Mouse (Mus musculus): ENCODE measurements around the gene Gys1. TPM values are rescaled to one million over a fixed set of nuclear protein-coding genes. Genes with fewer than 3 reads are reported as not detected.

Gene Gys1
- polyA plus RNA-seq, 1 experiment from 2014 or later: 29.2 TPM

- DNase-seq (ENCODE audit: low spot score): peak; percentile 66
These were observed 21.4 kb upstream of the Gys1 start, which contains the start of gene Ntf5 for GRCm38 (mm10) chr7:45413113-45413863. TSS of gene Ntf5 (plus strand) at chr7:45413695.

GRCm38 (mm10) chr7:45413864-45414739 is 20.5 kb upstream of the Gys1 start:
- Histone ChIP-seq H3K9ac (ENCODE audit: low read depth, low read length) (peak overlapping the region; percentile 44; the same call in 1 of the 2 replicates), H3K4me1 (replicated peaks; ENCODE audit: control insufficient read depth, insufficient read depth, low read length) (no peaks in the 10 kb centered on the region; the same call in 1 of the 2 replicates), H3K4me3 (ENCODE audit: low read depth, low read length) (peak overlapping the region; percentile 44), H3K27ac (ENCODE audit: low read depth, low read length) (no peak overlapping the region), H3K9me3 (ENCODE audit: control insufficient read depth, low read length) (no peaks in the 10 kb centered on the region), H3K4me2 (replicated peaks; ENCODE audit: low read depth, low read length) (peak overlapping the region; percentile 83), H3K27me3 (ENCODE audit: control insufficient read depth, insufficient read depth, low read length) (peaks cover 90% of the 10 kb centered on the region), H3K36me3 (ENCODE audit: control insufficient read depth, insufficient read depth, low read length) (no peaks in the 10 kb centered on the region)
- ATAC-seq (ENCODE audit: low FRiP score) (no peak), DNase-seq (ENCODE audit: low spot score) (no peak)
- WGBS: 2% methylated on average over 27 of the region's 27 CpGs

More at GRCm38 (mm10) chr7:45413113-45413863, 21.4 kb upstream of the Gys1 start, which contains the start of gene Ntf5:
- Histone ChIP-seq H3K36me3 (ENCODE audit: control insufficient read depth, insufficient read depth, low read length) (no peaks in the 10 kb centered on the region), H3K9ac (ENCODE audit: low read depth, low read length) (peak within 1 kb of the TSS; percentile 44; the same call in 1 of the 2 replicates), H3K27me3 (ENCODE audit: control insufficient read depth, insufficient read depth, low read length) (peaks cover 91% of the 10 kb centered on the region), H3K27ac (ENCODE audit: low read depth, low read length) (no peak within 1 kb of the TSS), H3K4me1 (replicated peaks; ENCODE audit: control insufficient read depth, insufficient read depth, low read length) (no peaks in the 10 kb centered on the region; the same call in 1 of the 2 replicates), H3K9me3 (ENCODE audit: control insufficient read depth, low read length) (no peaks in the 10 kb centered on the region), H3K4me3 (ENCODE audit: low read depth, low read length) (peak within 1 kb of the TSS; percentile 44), H3K4me2 (replicated peaks; ENCODE audit: low read depth, low read length) (peak within 1 kb of the TSS; percentile 83)
- 4% methylated on average over 44 of the region's 45 CpGs for WGBS
- ATAC-seq (ENCODE audit: low FRiP score): peak; percentile 58; the same call in 1 of the 2 replicates

GRCm38 (mm10) chr7:45414740-45415224 is 19.9 kb upstream of the Gys1 start:
- no peak overlapping the region for H3K9ac ChIP-seq (ENCODE audit: low read depth, low read length)
- H3K9me3 ChIP-seq (ENCODE audit: control insufficient read depth, low read length): no peaks in the 10 kb centered on the region
- H3K4me3 ChIP-seq (ENCODE audit: low read depth, low read length): no peak overlapping the region
- ATAC-seq (ENCODE audit: low FRiP score) (no peak), DNase-seq (ENCODE audit: low spot score) (no peak)
- H3K27ac ChIP-seq (ENCODE audit: low read depth, low read length): no peak overlapping the region
- no peaks in the 10 kb centered on the region; the same call in 1 of the 2 replicates for H3K4me1 ChIP-seq (replicated peaks; ENCODE audit: control insufficient read depth, insufficient read depth, low read length)
- no peaks in the 10 kb centered on the region for H3K36me3 ChIP-seq (ENCODE audit: control insufficient read depth, insufficient read depth, low read length)
- no peak overlapping the region for H3K4me2 ChIP-seq (replicated peaks; ENCODE audit: low read depth, low read length)
- peaks cover 87% of the 10 kb centered on the region for H3K27me3 ChIP-seq (ENCODE audit: control insufficient read depth, insufficient read depth, low read length)
- 42% methylated on average over 12 of the region's 12 CpGs for WGBS

- ATAC-seq (ENCODE audit: low FRiP score): no peak
- H3K4me3 ChIP-seq (ENCODE audit: low read depth, low read length): no peak overlapping the region
These were observed 19.0 kb upstream of the Gys1 start for GRCm38 (mm10) chr7:45415636-45416035.

GRCm38 (mm10) chr7:45417962-45418492 is 16.6 kb upstream of the Gys1 start:
- Histone ChIP-seq H3K27me3 (ENCODE audit: control insufficient read depth, insufficient read depth, low read length) (peaks cover 70% of the 10 kb centered on the region), H3K36me3 (ENCODE audit: control insufficient read depth, insufficient read depth, low read length) (peaks cover 4% of the 10 kb centered on the region; the same call in 1 of the 2 replicates), H3K4me1 (replicated peaks; ENCODE audit: control insufficient read depth, insufficient read depth, low read length) (no peaks in the 10 kb centered on the region; the same call in 1 of the 2 replicates), H3K9ac (ENCODE audit: low read depth, low read length) (no peak overlapping the region), H3K4me3 (ENCODE audit: low read depth, low read length) (no peak overlapping the region), H3K9me3 (ENCODE audit: control insufficient read depth, low read length) (no peaks in the 10 kb centered on the region), H3K27ac (ENCODE audit: low read depth, low read length) (no peak overlapping the region), H3K4me2 (replicated peaks; ENCODE audit: low read depth, low read length) (no peak overlapping the region)
- no peak for DNase-seq (ENCODE audit: low spot score)
- 12% methylated on average over 13 of the region's 13 CpGs for WGBS
- ATAC-seq (ENCODE audit: low FRiP score): no peak

More at GRCm38 (mm10) chr7:45415636-45416035, 19.0 kb upstream of the Gys1 start:
- H3K27ac ChIP-seq (ENCODE audit: low read depth, low read length): no peak overlapping the region
- no peaks in the 10 kb centered on the region for H3K36me3 ChIP-seq (ENCODE audit: control insufficient read depth, insufficient read depth, low read length)
- H3K27me3 ChIP-seq (ENCODE audit: control insufficient read depth, insufficient read depth, low read length): peaks cover 87% of the 10 kb centered on the region
- no peak overlapping the region for H3K4me2 ChIP-seq (replicated peaks; ENCODE audit: low read depth, low read length)
- no peaks in the 10 kb centered on the region; the same call in 1 of the 2 replicates for H3K4me1 ChIP-seq (replicated peaks; ENCODE audit: control insufficient read depth, insufficient read depth, low read length)
- DNase-seq (ENCODE audit: low spot score): no peak
- H3K9ac ChIP-seq (ENCODE audit: low read depth, low read length): no peak overlapping the region; the same call in 1 of the 2 replicates
- WGBS: 11% methylated on average over 37 of the region's 37 CpGs
- H3K9me3 ChIP-seq (ENCODE audit: control insufficient read depth, low read length): no peaks in the 10 kb centered on the region

- no peak overlapping the region for H3K9ac ChIP-seq (ENCODE audit: low read depth, low read length)
- DNase-seq (ENCODE audit: low spot score) (no peak), ATAC-seq (ENCODE audit: low FRiP score) (no peak)
- WGBS: 15% methylated on average over 27 of the region's 27 CpGs
- no peak overlapping the region for H3K4me2 ChIP-seq (replicated peaks; ENCODE audit: low read depth, low read length)
- H3K4me3 ChIP-seq (ENCODE audit: low read depth, low read length): no peak overlapping the region
- H3K36me3 ChIP-seq (ENCODE audit: control insufficient read depth, insufficient read depth, low read length): peaks cover 17% of the 10 kb centered on the region
- no peak overlapping the region for H3K27ac ChIP-seq (ENCODE audit: low read depth, low read length)
- H3K4me1 ChIP-seq (replicated peaks; ENCODE audit: control insufficient read depth, insufficient read depth, low read length): no peaks in the 10 kb centered on the region
- H3K9me3 ChIP-seq (ENCODE audit: control insufficient read depth, low read length): no peaks in the 10 kb centered on the region
- H3K27me3 ChIP-seq (ENCODE audit: control insufficient read depth, insufficient read depth, low read length): peaks cover 50% of the 10 kb centered on the region
These were observed 14.6 kb upstream of the Gys1 start for GRCm38 (mm10) chr7:45419859-45420614.

GRCm38 (mm10) chr7:45420615-45420919 is 14.1 kb upstream of the Gys1 start, which contains the start of gene Lhb:
TSS of gene Lhb (plus strand) at chr7:45420820.
- WGBS: 59% methylated on average over 6 of the region's 6 CpGs
- H3K27ac ChIP-seq (ENCODE audit: low read depth, low read length): no peak within 1 kb of the TSS
- H3K9ac ChIP-seq (ENCODE audit: low read depth, low read length): no peak within 1 kb of the TSS
- no peaks in the 10 kb centered on the region for H3K9me3 ChIP-seq (ENCODE audit: control insufficient read depth, low read length)
- DNase-seq (ENCODE audit: low spot score): no peak
- H3K4me1 ChIP-seq (replicated peaks; ENCODE audit: control insufficient read depth, insufficient read depth, low read length): no peaks in the 10 kb centered on the region
- no peak for ATAC-seq (ENCODE audit: low FRiP score)
- H3K27me3 ChIP-seq (ENCODE audit: control insufficient read depth, insufficient read depth, low read length): peaks cover 44% of the 10 kb centered on the region
- peaks cover 17% of the 10 kb centered on the region for H3K36me3 ChIP-seq (ENCODE audit: control insufficient read depth, insufficient read depth, low read length)
- no peak within 1 kb of the TSS for H3K4me2 ChIP-seq (replicated peaks; ENCODE audit: low read depth, low read length)
- no peak within 1 kb of the TSS for H3K4me3 ChIP-seq (ENCODE audit: low read depth, low read length)

DNA sequence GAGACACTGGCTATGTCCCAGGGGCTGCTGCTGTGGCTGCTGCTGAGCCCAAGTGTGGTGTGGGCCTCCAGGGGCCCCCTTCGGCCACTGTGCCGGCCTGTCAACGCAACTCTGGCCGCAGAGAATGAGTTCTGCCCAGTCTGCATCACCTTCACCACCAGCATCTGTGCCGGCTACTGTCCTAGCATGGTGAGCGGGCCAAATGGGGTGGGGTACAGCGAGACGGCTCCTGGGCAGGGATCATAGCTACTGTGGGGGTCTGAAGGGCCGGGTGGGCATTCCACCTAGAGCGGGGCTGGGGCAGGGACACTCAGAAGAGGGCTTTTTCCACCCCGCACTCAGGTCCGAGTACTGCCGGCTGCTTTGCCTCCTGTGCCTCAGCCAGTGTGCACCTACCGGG is 13.4 kb upstream of the Gys1 start:
- WGBS: 92% methylated on average over 14 of the region's 14 CpGs
- peaks cover 17% of the 10 kb centered on the region for H3K36me3 ChIP-seq (ENCODE audit: control insufficient read depth, insufficient read depth, low read length)
- no peaks in the 10 kb centered on the region for H3K4me1 ChIP-seq (replicated peaks; ENCODE audit: control insufficient read depth, insufficient read depth, low read length)
- H3K4me3 ChIP-seq (ENCODE audit: low read depth, low read length): no peak overlapping the region
- H3K27ac ChIP-seq (ENCODE audit: low read depth, low read length): no peak overlapping the region
- H3K9ac ChIP-seq (ENCODE audit: low read depth, low read length): no peak overlapping the region
- DNase-seq (ENCODE audit: low spot score) (no peak), ATAC-seq (ENCODE audit: low FRiP score) (no peak)
- H3K9me3 ChIP-seq (ENCODE audit: control insufficient read depth, low read length): no peaks in the 10 kb centered on the region
- H3K27me3 ChIP-seq (ENCODE audit: control insufficient read depth, insufficient read depth, low read length): peaks cover 38% of the 10 kb centered on the region
- H3K4me2 ChIP-seq (replicated peaks; ENCODE audit: low read depth, low read length): no peak overlapping the region
